Mouse (Mus musculus) bone marrow macrophage, adult 2 months (primary cell): ENCODE data around the gene Cdc42ep4. TPM values are rescaled to one million over a fixed set of nuclear protein-coding genes. Genes with fewer than 3 reads are reported as not detected.

Source experiments
- H3K27ac ChIP-seq: 2 replicates; pipeline ENCODE4 v1.5.1; 2012; ENCODE audit warnings: low read depth, low read length; ENCODE audit not compliant: insufficient read depth
- H3K4me1 ChIP-seq: 2 replicates; pipeline ENCODE4 v1.6.1; 2012; ENCODE audit warnings: low read length; ENCODE audit not compliant: control insufficient read depth, insufficient read depth
- H3K4me3 ChIP-seq: 2 replicates; pipeline ENCODE4 v1.5.1; 2012; ENCODE audit warnings: mild to moderate bottlenecking, low read length, moderate library complexity; ENCODE audit not compliant: insufficient read depth
- CTCF ChIP-seq: IDR thresholded peaks from 2 replicates; pipeline ENCODE4 v1.5.1; 2012; ENCODE audit warnings: low read depth, mild to moderate bottlenecking, low read length, moderate library complexity
- POLR2A ChIP-seq: IDR thresholded peaks from 2 replicates; pipeline ENCODE4 v1.6.1; 2012; ENCODE audit warnings: mild to moderate bottlenecking, low read depth, low read length, borderline replicate concordance
- polyA plus RNA-seq: library from polyadenylated mRNA; stranded (reverse); fragments of >200 nt; gene quantifications from 2 replicates; pipeline ENCODE4 v1.2.4, GENCODE M21; 2012; ENCODE audit not compliant: missing spikeins, insufficient read depth, insufficient read length

Cdc42ep4 gene
- polyA plus RNA-seq, 1 experiment, result 20.9 TPM

DNA sequence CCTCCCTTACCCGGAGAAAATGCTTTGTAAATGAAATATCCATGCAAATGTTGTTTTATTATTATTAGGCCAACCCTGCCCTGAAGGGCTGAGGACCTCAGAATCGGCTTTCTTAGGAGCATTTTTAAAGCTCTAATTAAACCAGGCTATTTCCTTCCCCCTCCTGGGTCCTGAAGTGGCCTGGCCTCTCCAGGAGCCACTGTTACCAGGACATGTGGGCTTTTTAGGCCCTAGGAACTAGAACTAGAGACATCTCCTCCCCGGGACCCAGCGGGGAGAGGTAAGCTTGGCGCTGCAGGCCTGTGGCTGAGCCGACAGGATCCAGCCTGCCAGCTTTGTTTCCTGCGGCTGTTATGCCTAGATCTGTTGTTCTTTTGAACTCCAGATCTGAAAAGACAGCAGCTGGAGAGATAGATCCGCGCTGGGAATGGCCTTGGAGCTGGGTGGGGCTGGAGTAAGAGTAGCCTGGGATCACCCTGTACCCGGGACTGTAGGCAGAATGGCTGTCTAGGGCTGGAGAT lies 41.4 kb downstream of the Cdc42ep4 start:
- Histone ChIP-seq H3K4me3 (no peak overlapping the region), H3K27ac (no peak overlapping the region), H3K4me1 (peaks cover 7% of the 10 kb centered on the region)
- no peak for TF ChIP-seq CTCF

GRCm38 (mm10) chr11:113709731-113710256 lies 41.9 kb downstream of the Cdc42ep4 start, which contains the start of gene Cpsf4l:
Gene Cpsf4l (minus strand): TSS chr11:113710017.
- Histone ChIP-seq H3K4me1 (peaks cover 7% of the 10 kb centered on the region), H3K27ac (no peak within 1 kb of the TSS), H3K4me3 (no peak within 1 kb of the TSS)
- no peak for TF ChIP-seq CTCF
- no peak for TF ChIP-seq POLR2A

- TF ChIP-seq POLR2A, result no peak
- no peak for TF ChIP-seq CTCF
- no peak overlapping the region for H3K4me3 ChIP-seq
- H3K27ac ChIP-seq, result no peak overlapping the region
- H3K4me1 ChIP-seq, result peaks cover 4% of the 10 kb centered on the region
These were observed 42.4 kb downstream of the Cdc42ep4 start for GRCm38 (mm10) chr11:113709272-113709671.

DNA sequence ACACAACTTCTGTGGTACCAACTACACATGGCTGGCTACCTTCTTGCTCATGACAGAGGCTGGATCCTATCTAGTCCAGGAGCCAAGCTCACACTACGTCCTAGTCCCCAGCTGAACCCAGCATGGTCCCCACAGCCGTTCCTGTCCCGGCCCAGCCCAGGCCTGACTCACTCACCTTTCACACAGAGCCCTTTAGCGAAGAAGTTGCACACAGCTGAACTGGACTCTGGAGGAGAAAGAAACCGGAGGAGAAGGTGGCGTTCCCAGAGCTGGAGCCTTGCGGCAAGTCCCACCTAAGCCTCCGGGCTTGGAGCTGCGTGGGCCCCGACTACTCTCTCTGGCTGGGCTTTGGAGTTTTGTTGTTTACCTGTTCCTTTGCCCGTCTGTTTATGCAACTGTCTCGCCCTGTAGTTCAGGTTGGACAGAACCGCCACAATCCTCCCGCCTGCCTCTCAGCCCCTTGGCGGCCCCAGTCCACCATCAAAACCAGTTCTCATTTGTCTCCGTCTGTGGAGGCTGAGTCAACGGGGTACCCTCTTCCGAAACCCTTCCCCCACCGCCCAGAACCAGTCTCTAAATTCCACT lies 43.0 kb downstream of the Cdc42ep4 start:
- no peak overlapping the region for H3K4me3 ChIP-seq
- TF ChIP-seq CTCF (no peak), POLR2A (no peak)
- no peaks in the 10 kb centered on the region; the same call in 1 of the 2 replicates for H3K4me1 ChIP-seq
- no peak overlapping the region for H3K27ac ChIP-seq

- no peaks in the 10 kb centered on the region for H3K4me1 ChIP-seq
- TF ChIP-seq POLR2A (no peak), CTCF (no peak)
These were observed 45.6 kb downstream of the Cdc42ep4 start for GRCm38 (mm10) chr11:113705966-113706652.

GRCm38 (mm10) chr11:113703758-113704157 lies 47.9 kb downstream of the Cdc42ep4 start:
- peak; percentile 97 for TF ChIP-seq CTCF
- TF ChIP-seq POLR2A, result no peak
- Histone ChIP-seq H3K27ac (no peak overlapping the region), H3K4me1 (no peaks in the 10 kb centered on the region), H3K4me3 (no peak overlapping the region)

More at GRCm38 (mm10) chr11:113705966-113706652, 45.6 kb downstream of the Cdc42ep4 start:
- Histone ChIP-seq H3K4me3 (no peak overlapping the region), H3K27ac (no peak overlapping the region)

DNA sequence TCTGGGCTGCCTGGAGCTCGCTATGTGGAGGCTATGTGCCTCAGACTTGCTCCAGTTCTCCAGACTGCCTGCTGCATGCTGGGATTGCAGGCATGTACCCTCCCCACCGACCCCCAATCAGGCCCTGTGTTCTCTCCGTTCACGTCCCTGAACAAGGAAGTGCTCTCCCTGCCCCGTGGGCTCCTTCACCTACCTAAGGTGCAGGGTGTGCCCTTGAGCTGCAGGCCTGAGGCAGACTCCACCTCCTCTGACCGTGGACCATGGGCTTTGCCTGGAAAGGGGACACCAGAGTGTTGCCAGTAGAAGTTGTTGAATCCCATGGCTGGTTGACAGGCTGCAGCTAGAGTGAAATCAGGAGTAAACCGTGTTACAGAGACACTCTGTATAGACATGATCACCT lies 52.0 kb downstream of the Cdc42ep4 start:
- H3K4me1 ChIP-seq, result no peaks in the 10 kb centered on the region
- H3K27ac ChIP-seq, result no peak overlapping the region
- TF ChIP-seq POLR2A (no peak), CTCF (no peak)
- H3K4me3 ChIP-seq, result no peak overlapping the region

DNA sequence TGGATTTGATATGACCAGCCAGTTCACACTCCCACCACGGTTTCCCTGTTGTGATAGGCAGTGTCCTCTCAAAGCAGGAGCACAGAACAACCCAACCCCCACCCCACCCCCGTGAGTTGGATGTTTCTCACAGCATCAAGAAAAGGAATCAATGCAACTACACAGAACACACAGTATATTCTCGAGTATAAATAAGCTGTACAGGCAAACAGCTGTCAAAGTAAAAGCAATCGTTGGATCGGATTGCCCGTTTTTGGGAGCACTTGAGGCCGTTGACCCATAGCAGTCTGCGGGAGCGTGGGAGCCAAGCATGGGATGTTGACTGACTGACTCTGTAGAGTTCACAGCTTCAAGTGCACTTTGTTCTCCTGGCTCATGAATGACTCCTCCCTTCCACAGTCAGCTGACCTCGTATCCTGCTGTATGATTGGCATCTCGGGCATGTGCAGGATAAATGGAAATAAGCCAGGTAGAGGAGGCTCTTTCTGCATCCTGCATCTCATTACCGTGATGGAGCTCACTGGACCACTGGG lies 53.6 kb downstream of the Cdc42ep4 start:
- Histone ChIP-seq H3K4me3 (no peak overlapping the region), H3K27ac (no peak overlapping the region)

GRCm38 (mm10) chr11:113697571-113697970 lies 54.1 kb downstream of the Cdc42ep4 start:
- Histone ChIP-seq H3K27ac (no peak overlapping the region), H3K4me1 (no peaks in the 10 kb centered on the region), H3K4me3 (no peak overlapping the region)
- TF ChIP-seq POLR2A (no peak), CTCF (no peak)

More for the DNA sequence above, 53.6 kb downstream of the Cdc42ep4 start:
- TF ChIP-seq CTCF (no peak), POLR2A (no peak)
- no peaks in the 10 kb centered on the region for H3K4me1 ChIP-seq

DNA sequence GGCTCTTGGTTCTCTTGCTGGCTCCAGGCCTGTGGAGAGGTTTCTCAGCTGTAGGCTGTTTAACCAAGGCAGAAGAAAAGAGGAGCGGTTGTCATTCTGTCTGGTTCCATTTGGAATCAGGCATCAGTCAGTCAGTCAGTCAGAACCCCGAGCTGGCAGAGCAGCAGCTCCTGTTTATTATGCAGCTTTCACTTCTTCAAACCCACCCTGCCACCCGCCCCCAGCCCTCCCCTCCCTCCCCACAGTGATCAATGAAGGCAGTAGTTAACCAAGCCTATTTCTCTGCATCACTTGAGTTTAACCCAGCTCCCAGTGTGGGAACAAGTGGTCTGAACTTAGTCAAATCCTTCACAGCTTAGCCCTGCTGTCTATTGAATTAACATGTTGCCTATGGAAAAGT lies 59.8 kb downstream of the Cdc42ep4 start:
- Histone ChIP-seq H3K4me3 (no peak overlapping the region), H3K27ac (no peak overlapping the region), H3K4me1 (peaks cover 8% of the 10 kb centered on the region)
- no peak for TF ChIP-seq POLR2A
- no peak for TF ChIP-seq CTCF
